Mouse (Mus musculus) embryonic facial prominence, embryonic 10.5 days (tissue): ENCODE results near the gene Ptprt. TPM values are rescaled to one million over a fixed set of nuclear protein-coding genes. Genes with fewer than 3 reads are reported as not detected.
A peak's percentile ranks its signal among the peaks of the same experiment; 100 is the strongest.

Experiments used
- DNase-seq: peaks from one replicate; pipeline ENCODE4 v3.0.0-alpha.2; 2017; ENCODE audit warnings: low spot score
- H3K27ac ChIP-seq: fragments of 300-500 bp; sonication (generic); replicated peaks from 2 replicates; pipeline ENCODE4 v1.5.1; 2016; ENCODE audit warnings: mild to moderate bottlenecking
- H3K27me3 ChIP-seq: fragments of 300-500 bp; sonication (generic); replicated peaks from 2 replicates; pipeline ENCODE4 v1.6.1; 2016; ENCODE audit warnings: low read depth, mild to moderate bottlenecking; ENCODE audit not compliant: poor library complexity, severe bottlenecking
- H3K36me3 ChIP-seq: fragments of 300-500 bp; sonication (generic); replicated peaks from 2 replicates; pipeline ENCODE4 v1.6.1; 2016; ENCODE audit warnings: mild to moderate bottlenecking, moderate library complexity
- H3K4me1 ChIP-seq: fragments of 300-500 bp; sonication (generic); 2 replicates; pipeline ENCODE4 v1.6.1; 2016
- H3K4me3 ChIP-seq: fragments of 300-500 bp; sonication (generic); 2 replicates; pipeline ENCODE4 v1.5.1; 2016; ENCODE audit warnings: mild to moderate bottlenecking, moderate library complexity
- H3K9me3 ChIP-seq: fragments of 300-500 bp; sonication (generic); 2 replicates; pipeline ENCODE4 v1.6.1; 2016; ENCODE audit warnings: mild to moderate bottlenecking
- WGBS: fragments of 180-500 bp; shearing (Covaris S2); methylation state at CpG from one replicate; pipeline ENCODE4 v1.1.7; 2016; 5-methylcytosine and 5-hydroxymethylcytosine counted together
- polyA plus RNA-seq: library from polyadenylated mRNA; unstranded; fragments of >200 nt; fragmentation: Nextera tagmentation; extraction: Ambion mirVana; gene quantifications from 2 replicates; pipeline ENCODE4 v1.2.1, GENCODE M21; 2016

The Ptprt gene
- polyA plus RNA-seq, 1 experiment from 2014 or later: 0.72 TPM

DNA sequence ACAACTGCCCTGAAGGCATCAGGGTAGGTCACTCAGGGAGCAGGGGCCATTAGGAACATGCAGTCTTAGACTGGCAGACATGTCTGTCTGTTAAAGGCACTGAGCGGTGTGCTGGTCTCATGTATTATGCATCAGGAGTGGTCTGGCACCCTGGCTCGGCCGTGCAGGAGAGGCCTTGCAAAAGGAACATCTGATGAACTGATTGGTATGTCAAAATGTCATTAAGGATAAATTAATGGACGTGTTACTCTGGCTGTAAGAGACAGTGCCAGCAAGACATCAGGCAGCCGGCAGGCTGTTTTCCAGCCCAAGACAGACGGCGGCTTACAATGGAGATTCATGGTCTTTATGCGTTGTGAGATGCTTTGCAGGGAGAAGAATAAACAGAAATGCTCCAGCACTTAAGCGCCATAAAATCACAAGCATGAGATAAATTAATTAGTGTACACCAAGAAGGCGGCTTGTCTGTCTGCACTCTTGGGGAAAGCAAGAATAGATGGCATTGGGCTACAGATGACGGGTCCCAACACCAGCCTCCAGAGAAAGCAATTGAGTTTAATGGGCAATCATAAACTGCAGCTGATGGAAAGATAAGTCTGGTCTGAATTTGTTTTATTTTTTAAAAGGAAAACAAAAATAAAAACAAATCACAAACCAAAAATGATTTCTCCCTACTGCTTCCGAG lies 992.5 kb downstream of the Ptprt start:
- Histone ChIP-seq H3K9me3 (no peaks in the 10 kb centered on the region), H3K4me3 (no peak overlapping the region), H3K27ac (no peak overlapping the region), H3K36me3 (no peaks in the 10 kb centered on the region), H3K27me3 (no peaks in the 10 kb centered on the region), H3K4me1 (no peaks in the 10 kb centered on the region)
- WGBS: 85% methylated on average over 12 of the region's 12 CpGs
- DNase-seq: no peak

GRCm38 (mm10) chr2:161661912-161662311 lies 999.0 kb downstream of the Ptprt start:
- Histone ChIP-seq H3K9me3 (no peaks in the 10 kb centered on the region), H3K4me3 (no peak overlapping the region), H3K27me3 (no peaks in the 10 kb centered on the region; the same call in 1 of the 2 replicates), H3K36me3 (no peaks in the 10 kb centered on the region), H3K4me1 (no peaks in the 10 kb centered on the region), H3K27ac (no peak overlapping the region)
- 44% methylated on average over 5 of the region's 5 CpGs for WGBS
- no peak for DNase-seq

DNA sequence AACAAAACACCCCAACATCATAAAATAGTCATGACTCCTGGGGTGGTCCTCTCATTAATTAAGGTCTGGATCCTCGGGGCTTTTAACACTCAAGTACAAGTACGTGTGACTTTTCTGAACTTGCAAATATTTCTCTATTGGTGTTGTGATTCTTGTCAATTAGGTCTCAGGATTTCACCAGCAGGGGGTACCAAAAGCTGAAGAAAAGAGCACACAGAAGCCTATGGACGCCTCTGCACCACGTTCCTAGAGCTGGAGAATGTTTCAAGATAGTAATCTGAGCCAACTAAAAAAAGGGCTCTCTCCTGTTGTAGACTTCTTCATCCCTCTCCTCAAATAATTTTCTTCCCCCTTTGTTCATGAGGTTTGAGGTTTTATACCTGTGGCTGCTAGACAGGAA lies 1000.1 kb downstream of the Ptprt start:
- Histone ChIP-seq H3K36me3 (no peaks in the 10 kb centered on the region), H3K27ac (no peak overlapping the region), H3K4me3 (no peak overlapping the region), H3K9me3 (no peaks in the 10 kb centered on the region), H3K4me1 (no peaks in the 10 kb centered on the region), H3K27me3 (no peaks in the 10 kb centered on the region; the same call in 1 of the 2 replicates)
- DNase-seq: no peak
- 42% methylated on average over 4 of the region's 4 CpGs for WGBS

GRCm38 (mm10) chr2:161657046-161657445 lies 1003.9 kb downstream of the Ptprt start:
- no peaks in the 10 kb centered on the region for H3K9me3 ChIP-seq
- H3K36me3 ChIP-seq: no peaks in the 10 kb centered on the region
- H3K27me3 ChIP-seq: no peaks in the 10 kb centered on the region; the same call in 1 of the 2 replicates
- no peaks in the 10 kb centered on the region for H3K4me1 ChIP-seq
- no peak overlapping the region for H3K4me3 ChIP-seq
- 82% methylated on average over 4 of the region's 4 CpGs for WGBS
- H3K27ac ChIP-seq: no peak overlapping the region
- DNase-seq: no peak

- WGBS: 90% methylated on average over 3 of the region's 3 CpGs
These were observed 1004.3 kb downstream of the Ptprt start for GRCm38 (mm10) chr2:161656632-161657031.

GRCm38 (mm10) chr2:161640805-161641204 lies 1020.1 kb downstream of the Ptprt start:
- H3K36me3 ChIP-seq: no peaks in the 10 kb centered on the region
- no peak for DNase-seq
- no peaks in the 10 kb centered on the region for H3K9me3 ChIP-seq
- H3K27me3 ChIP-seq: no peaks in the 10 kb centered on the region; the same call in 1 of the 2 replicates
- H3K4me3 ChIP-seq: no peak overlapping the region
- no peak overlapping the region for H3K27ac ChIP-seq
- H3K4me1 ChIP-seq: peaks cover 4% of the 10 kb centered on the region; the same call in 1 of the 2 replicates
- WGBS: 86% methylated on average over 2 of the region's 2 CpGs

More at GRCm38 (mm10) chr2:161656632-161657031, 1004.3 kb downstream of the Ptprt start:
- Histone ChIP-seq H3K4me1 (no peaks in the 10 kb centered on the region), H3K4me3 (no peak overlapping the region), H3K27me3 (no peaks in the 10 kb centered on the region; the same call in 1 of the 2 replicates), H3K9me3 (no peaks in the 10 kb centered on the region), H3K27ac (no peak overlapping the region), H3K36me3 (no peaks in the 10 kb centered on the region)
- no peak for DNase-seq

DNA sequence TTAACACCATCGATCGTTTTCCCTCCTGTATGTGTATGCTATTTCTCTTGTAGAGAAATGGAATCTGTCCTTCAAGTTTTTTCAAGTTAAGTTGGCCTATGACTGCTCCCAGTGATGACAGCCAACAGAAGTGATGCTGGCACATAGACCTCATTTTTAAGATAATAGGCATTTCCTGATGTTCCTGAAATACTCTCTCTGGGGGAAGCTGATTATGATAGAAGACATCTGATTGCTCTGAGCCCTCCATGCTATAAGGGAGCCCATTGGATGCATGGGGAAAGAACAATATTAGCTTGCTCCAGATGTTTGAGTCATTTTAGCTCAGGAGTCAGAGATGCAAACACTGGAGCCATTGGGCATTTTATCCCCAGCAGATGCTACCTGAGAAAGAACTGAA lies 1026.9 kb downstream of the Ptprt start:
- Histone ChIP-seq H3K27ac (no peak overlapping the region), H3K9me3 (no peaks in the 10 kb centered on the region), H3K4me1 (no peaks in the 10 kb centered on the region), H3K4me3 (no peak overlapping the region), H3K36me3 (no peaks in the 10 kb centered on the region), H3K27me3 (no peaks in the 10 kb centered on the region)
- DNase-seq: no peak
- 91% methylated on average over 2 of the region's 2 CpGs for WGBS

GRCm38 (mm10) chr2:161625896-161626295 lies 1035.1 kb downstream of the Ptprt start:
- WGBS: 69% methylated on average over 1 of the region's 1 CpGs
- Histone ChIP-seq H3K4me1 (no peaks in the 10 kb centered on the region), H3K9me3 (no peaks in the 10 kb centered on the region), H3K27me3 (no peaks in the 10 kb centered on the region), H3K27ac (no peak overlapping the region), H3K36me3 (no peaks in the 10 kb centered on the region), H3K4me3 (no peak overlapping the region)
- DNase-seq: no peak

DNA sequence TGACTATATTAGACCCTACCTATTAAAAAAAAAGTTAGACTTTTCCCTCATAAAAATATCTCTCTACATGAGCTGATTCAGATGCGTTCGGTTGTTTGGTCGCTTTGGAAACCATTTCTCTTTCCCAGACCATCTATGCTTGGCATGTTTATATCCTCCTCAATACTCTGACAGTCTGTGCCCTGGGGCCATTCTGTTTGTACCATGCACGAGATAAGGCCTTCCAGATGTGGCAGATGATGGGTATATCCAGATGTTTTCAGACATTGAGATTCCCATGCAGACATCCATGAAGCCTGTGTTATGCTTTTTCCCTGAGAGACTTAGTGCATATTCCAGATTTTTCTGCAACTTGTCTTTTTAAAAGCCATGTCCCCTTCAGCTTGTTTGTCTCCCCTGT lies 1052.5 kb downstream of the Ptprt start:
- WGBS: 66% methylated on average over 4 of the region's 4 CpGs
- no peak overlapping the region for H3K4me3 ChIP-seq
- H3K9me3 ChIP-seq: no peaks in the 10 kb centered on the region
- H3K27ac ChIP-seq: no peak overlapping the region
- no peaks in the 10 kb centered on the region for H3K36me3 ChIP-seq
- H3K27me3 ChIP-seq: no peaks in the 10 kb centered on the region
- no peaks in the 10 kb centered on the region for H3K4me1 ChIP-seq
- DNase-seq: peak; percentile 17

DNA sequence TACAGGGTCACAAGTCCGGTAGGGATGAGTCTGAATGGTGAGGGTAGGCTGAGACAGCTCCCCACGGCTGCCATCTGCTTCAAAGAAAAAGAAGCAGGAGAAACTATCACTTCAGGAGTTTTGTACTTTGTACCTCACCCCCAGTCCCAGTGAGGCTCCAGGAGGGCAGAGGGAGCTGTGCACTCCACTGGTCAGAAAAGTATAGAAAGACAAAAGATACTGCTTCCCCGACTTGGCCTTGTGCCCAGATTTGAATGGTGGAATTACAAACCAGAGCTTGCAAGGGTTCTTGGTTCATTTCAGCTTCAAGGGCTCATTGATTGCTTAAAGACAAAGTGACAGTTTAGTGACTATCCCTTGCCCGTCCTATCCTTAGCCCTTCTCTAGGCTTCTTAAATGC lies 1053.6 kb downstream of the Ptprt start:
- Histone ChIP-seq H3K4me1 (no peaks in the 10 kb centered on the region), H3K27me3 (no peaks in the 10 kb centered on the region), H3K36me3 (no peaks in the 10 kb centered on the region), H3K27ac (no peak overlapping the region), H3K9me3 (no peaks in the 10 kb centered on the region), H3K4me3 (no peak overlapping the region)
- 84% methylated on average over 4 of the region's 4 CpGs for WGBS
- DNase-seq: no peak

- 68% methylated on average over 6 of the region's 6 CpGs for WGBS
- no peaks in the 10 kb centered on the region for H3K36me3 ChIP-seq
- DNase-seq: no peak
- H3K4me3 ChIP-seq: no peak overlapping the region
- H3K4me1 ChIP-seq: no peaks in the 10 kb centered on the region
- no peak overlapping the region for H3K27ac ChIP-seq
- H3K27me3 ChIP-seq: no peaks in the 10 kb centered on the region
- no peaks in the 10 kb centered on the region for H3K9me3 ChIP-seq
These were observed 1060.6 kb downstream of the Ptprt start for GRCm38 (mm10) chr2:161600206-161600808.

- H3K9me3 ChIP-seq: no peaks in the 10 kb centered on the region
- no peaks in the 10 kb centered on the region for H3K36me3 ChIP-seq
- no peaks in the 10 kb centered on the region for H3K4me1 ChIP-seq
- 88% methylated on average over 7 of the region's 7 CpGs for WGBS
- no peak overlapping the region for H3K27ac ChIP-seq
- DNase-seq: no peak
- H3K27me3 ChIP-seq: no peaks in the 10 kb centered on the region
- H3K4me3 ChIP-seq: no peak overlapping the region
These were observed 1067.4 kb downstream of the Ptprt start for GRCm38 (mm10) chr2:161593391-161594152.

GRCm38 (mm10) chr2:161574401-161574800 lies 1086.5 kb downstream of the Ptprt start:
- Histone ChIP-seq H3K9me3 (no peaks in the 10 kb centered on the region), H3K27ac (no peak overlapping the region), H3K4me1 (no peaks in the 10 kb centered on the region), H3K36me3 (no peaks in the 10 kb centered on the region), H3K27me3 (no peaks in the 10 kb centered on the region), H3K4me3 (no peak overlapping the region)
- no peak for DNase-seq
